Mouse (Mus musculus): ENCODE data around the gene Slit3.

The Slit3 gene

GRCm38 (mm10) chr11:35350968-35351367, 229.9 kb downstream of the Slit3 start:
- DNase-seq (ENCODE audit: low spot score), result no peak

DNA sequence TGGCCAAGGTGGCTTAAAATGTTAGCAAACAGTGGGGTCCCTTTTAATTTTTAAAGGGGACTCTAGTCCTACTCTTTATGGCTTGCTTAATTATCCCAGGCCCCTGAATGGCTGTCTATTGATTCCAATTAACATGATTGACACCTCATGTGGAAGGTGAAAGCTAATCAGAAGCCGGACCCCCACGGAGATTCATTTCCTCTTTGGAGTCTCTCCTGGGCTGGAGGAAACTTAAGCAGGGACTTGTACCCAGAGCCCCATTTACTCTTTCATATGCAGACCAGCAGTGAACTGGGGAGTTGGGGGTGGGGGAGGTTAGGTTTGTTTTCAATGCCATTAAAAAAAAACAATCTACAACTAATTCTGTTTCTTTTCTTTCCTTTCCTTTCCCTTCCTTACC, 230.4 kb downstream of the Slit3 start:
- DNase-seq (ENCODE audit: low spot score), result no peak

- DNase-seq (ENCODE audit: low spot score), result no peak
These were observed 234.8 kb downstream of the Slit3 start for GRCm38 (mm10) chr11:35355811-35356210.

DNA sequence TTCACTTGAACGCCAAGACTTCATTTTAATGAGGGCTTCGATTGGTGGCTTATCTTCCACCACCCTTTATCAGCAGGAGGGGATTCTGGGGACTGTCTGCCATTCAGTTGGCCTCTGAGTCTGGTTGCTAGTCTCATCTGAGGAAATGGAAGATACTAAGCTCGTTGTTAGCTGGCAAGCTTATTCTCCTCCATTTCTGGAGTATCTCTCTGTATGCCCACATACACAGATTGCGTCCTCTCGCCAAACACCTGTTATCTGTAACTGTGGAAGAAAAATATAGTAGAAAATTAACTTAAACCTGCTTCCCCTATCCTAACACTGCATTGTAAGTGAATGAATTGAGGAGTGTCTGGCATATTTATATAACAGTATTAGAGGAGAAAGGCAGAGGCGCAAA, 240.0 kb downstream of the Slit3 start:
- no peak for DNase-seq (ENCODE audit: low spot score)

DNA sequence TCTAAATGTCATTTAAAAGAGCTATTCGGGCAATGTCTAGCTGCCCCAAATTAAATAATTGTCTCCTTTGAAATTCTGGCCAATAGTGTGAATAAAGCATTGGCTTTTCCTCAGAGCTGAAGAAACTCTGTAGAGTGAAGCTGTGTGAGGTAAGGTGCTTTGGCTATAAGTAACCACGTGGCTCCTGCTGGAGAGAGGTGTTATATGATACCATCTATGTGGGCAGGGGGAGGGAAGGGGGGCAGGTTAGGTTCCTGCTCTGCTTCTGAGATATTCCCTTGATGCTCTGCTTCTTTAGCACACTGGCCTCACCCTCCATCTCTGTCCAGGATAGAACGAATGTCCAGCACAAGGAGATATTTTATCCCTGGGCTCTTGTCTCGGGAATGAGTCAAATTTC, 242.0 kb downstream of the Slit3 start:
- no peak for DNase-seq (ENCODE audit: low spot score)

GRCm38 (mm10) chr11:35364469-35364868, 243.4 kb downstream of the Slit3 start:
- no peak for DNase-seq (ENCODE audit: low spot score)

DNA sequence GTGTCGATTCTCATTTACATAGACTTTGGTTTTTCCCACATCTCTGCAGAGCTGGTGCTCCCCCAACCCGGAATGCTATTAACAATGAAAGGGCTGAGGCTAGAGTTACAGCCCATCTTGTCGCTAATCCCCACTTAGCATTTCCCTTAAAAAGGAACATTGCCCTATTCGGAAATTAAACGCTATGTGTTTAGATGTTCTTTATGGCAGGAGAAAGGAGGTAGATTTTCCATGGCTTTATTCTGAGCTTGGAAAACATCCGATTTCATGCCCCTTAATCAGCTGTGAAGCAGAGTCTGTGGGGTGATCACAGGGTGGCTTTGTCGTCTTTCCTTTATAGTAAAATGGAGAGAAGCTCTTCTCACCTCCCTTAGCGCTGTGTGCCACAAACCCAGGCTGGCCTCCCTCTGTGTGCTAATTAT, 244.5 kb downstream of the Slit3 start:
- DNase-seq (ENCODE audit: low spot score), result no peak

DNA sequence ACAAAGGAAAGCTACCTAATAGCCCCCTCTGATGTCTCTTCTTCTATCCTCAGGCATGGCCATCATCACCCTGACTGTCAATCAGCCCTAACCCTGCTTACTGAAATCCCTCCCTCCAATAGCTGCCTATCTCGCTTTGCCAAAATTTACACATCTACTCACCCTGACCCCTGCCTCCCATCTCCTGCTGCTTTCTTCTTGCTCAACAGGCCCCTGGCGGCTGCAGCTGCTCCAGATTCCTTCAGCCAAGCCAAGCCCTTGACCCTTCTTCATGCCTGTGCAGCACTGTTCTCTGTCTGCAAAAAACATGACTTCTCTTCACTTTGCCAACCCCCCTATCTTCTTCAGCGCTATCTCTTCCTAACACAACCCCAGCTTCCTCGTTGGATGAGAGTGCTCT, 245.6 kb downstream of the Slit3 start:
- DNase-seq (ENCODE audit: low spot score), result no peak

DNA sequence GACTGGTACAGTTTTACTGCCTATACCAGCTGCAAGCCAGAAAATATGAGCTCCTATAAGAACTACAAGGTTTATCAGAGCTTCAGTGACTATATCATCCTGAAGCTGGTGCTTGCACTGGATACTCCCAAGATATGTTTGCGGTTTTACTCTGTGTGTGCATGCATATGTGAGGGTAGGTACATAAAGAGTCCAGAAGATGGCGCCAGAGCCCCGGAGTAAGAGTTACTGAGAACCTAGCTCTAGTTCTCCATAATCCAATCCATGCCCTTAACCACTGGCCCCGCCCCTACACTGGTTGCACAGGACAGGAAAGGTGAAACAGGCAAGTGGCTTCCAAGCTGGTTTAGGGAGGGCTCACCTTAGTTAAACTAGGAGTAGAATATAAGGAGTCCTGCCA, 246.2 kb downstream of the Slit3 start:
- peak; percentile 5 for DNase-seq (ENCODE audit: low spot score)

- no peak for DNase-seq (ENCODE audit: low spot score)
These were observed 248.9 kb downstream of the Slit3 start for GRCm38 (mm10) chr11:35369964-35370363.

DNA sequence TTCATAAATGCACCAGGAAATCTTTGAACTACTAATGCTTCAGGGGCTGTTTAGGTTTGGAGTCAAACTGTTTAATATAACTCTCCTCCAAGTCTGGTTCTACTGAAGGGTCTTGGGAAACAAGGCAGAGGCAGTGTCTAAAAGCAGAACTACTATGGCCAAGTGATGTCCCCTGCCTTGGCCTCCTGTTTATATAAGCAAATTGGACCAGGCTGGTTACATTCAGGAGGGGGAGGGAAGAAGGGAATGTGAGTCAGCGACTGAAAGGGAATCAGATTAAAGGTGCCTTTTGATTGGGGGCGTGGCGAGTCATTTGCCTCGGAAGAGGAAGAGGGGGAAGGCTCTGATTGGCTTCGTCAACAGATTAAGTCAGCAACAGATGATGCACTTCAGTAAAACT, 249.7 kb downstream of the Slit3 start:
- DNase-seq (ENCODE audit: low spot score), result no peak

DNA sequence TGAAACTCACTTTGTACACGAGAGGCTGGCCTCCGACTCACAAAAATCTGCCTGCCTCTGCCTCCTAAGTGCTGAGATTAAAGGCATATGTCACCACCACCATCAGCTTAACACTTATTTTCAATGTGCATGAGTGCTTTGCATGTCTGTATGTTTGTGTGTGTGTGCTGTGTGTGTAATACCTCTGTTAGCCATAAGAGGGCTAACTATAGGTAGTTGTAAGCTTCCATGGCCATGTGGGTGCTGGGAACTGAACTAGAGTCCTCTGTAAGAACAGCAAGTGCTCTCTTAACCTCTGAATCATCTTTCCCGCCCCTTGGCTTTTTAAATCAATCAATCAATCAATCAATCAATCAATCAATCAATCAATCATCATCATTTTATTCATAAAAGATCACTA, 251.4 kb downstream of the Slit3 start:
- no peak for DNase-seq (ENCODE audit: low spot score)

DNA sequence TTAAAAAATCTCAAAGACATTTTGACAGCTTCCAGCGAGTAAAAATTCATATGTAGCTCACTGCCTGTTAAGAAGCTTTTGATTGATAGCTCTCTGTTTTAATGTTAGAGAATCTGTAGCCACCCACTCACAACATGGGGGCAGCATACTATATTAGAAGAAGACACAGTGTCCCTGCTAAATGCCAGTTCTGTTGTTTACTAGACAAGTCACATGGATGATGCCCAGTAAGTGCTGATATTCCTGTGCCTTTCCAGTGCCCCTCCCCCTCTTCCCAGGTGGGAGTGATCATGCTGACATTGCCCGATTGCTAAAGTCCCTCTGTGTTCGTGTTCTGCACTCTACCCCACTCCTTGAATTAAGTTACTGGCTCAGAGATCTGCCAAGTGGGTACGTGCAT, 254.0 kb downstream of the Slit3 start:
- DNase-seq (ENCODE audit: low spot score), result no peak

- DNase-seq (ENCODE audit: low spot score), result no peak
These were observed 257.8 kb downstream of the Slit3 start for GRCm38 (mm10) chr11:35378802-35379201.

GRCm38 (mm10) chr11:35379407-35379806, 258.4 kb downstream of the Slit3 start:
- no peak for DNase-seq (ENCODE audit: low spot score)

- no peak for DNase-seq (ENCODE audit: low spot score)
These were observed 259.7 kb downstream of the Slit3 start for GRCm38 (mm10) chr11:35380766-35381165.

DNA sequence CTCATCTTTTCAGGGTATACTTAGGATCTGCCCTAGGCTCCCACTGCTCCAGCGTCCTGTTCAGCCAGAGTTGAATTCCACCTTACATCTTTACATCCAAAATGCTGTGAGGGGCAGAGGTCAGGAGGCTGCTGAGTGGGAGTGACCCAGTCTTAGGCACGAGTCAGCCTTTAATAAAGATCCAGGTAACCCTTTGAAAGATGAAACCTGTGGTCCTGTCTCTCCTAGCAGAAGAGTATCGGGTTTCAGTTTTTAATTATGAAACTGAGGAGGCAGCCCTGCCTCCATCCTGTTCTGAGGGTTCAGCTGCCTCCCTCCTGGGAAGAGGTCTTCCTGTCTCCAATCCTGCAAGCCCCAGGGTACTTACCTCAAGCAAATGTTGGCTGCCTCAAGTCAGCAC, 264.4 kb downstream of the Slit3 start:
- DNase-seq (ENCODE audit: low spot score), result no peak

GRCm38 (mm10) chr11:35387826-35388225, 266.8 kb downstream of the Slit3 start:
- DNase-seq (ENCODE audit: low spot score), result no peak

- DNase-seq (ENCODE audit: low spot score), result no peak
These were observed 267.4 kb downstream of the Slit3 start for GRCm38 (mm10) chr11:35388471-35388870.

- no peak for DNase-seq (ENCODE audit: low spot score)
These were observed 268.3 kb downstream of the Slit3 start for GRCm38 (mm10) chr11:35389341-35389740.

GRCm38 (mm10) chr11:35389780-35390435, 268.9 kb downstream of the Slit3 start:
- DNase-seq (ENCODE audit: low spot score), result no peak

DNA sequence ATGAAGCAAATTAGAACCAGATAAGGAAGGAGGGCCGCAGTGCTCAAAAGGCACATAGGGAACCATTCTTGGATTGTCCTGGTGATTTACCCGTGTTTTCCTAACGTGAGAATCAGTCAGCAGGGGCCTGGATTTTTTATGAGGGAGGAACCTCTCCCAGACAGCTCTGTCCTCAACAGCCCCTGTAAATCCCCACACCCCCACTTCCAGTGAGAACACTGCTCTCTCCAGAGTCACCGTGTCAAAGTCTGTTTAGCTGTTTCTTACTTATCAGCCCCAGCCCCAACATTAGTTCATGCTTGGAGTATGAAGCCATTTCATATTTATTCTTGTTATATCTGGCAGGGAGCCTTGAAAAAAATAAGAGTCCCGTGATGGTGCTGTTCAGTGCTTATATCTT, 272.8 kb downstream of the Slit3 start:
- no peak for DNase-seq (ENCODE audit: low spot score)

DNA sequence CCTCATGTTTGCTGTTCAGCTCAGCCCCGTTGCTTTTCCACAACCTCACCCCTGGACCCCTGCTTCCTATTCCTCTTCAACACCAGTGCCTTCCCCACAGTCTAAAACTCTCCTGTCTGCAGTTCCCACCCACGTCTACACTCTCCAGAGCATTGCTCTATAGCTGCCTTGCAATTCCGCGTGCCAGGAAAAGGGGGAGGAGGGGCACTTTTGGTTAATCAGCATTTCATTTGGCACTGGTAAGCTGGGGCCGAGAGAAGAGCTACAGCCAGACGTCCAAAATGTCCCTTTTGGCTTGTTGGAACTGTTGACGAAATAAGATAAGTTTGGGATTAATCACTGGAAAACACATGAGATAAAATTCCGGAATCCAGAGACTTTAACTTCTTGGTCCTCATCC, 274.4 kb downstream of the Slit3 start:
- no peak for DNase-seq (ENCODE audit: low spot score)

- DNase-seq (ENCODE audit: low spot score), result no peak
These were observed 277.3 kb downstream of the Slit3 start for GRCm38 (mm10) chr11:35398353-35398752.

- DNase-seq (ENCODE audit: low spot score), result no peak
These were observed 282.5 kb downstream of the Slit3 start for GRCm38 (mm10) chr11:35403516-35403915.

Data from c-Kit-positive CD71-positive TER-119-positive erythroid progenitor cells, embryonic 14.5 days (primary cell).